Mouse (Mus musculus) midbrain, embryonic 14.5 days (tissue): ENCODE measurements around the gene Acot12. TPM values are rescaled to one million over a fixed set of nuclear protein-coding genes. Genes with fewer than 3 reads are reported as not detected.

Experiments
- ATAC-seq: fragments of 200-750 bp; cut with Nextera tagmentation; 2 replicates; pipeline ENCODE4 v1.8.0; 2017; ENCODE audit warnings: moderate number of reproducible peaks, moderate library complexity; ENCODE audit not compliant: low FRiP score, low TSS enrichment
- DNase-seq: peaks from one replicate; pipeline ENCODE4 v3.0.0-alpha.2; 2015
- H3K27ac ChIP-seq: fragments of 300-500 bp; sonication (generic); replicated peaks from 2 replicates; pipeline ENCODE4 v1.5.1; 2014; ENCODE audit warnings: mild to moderate bottlenecking, low read depth, low read length, moderate library complexity
- H3K27me3 ChIP-seq: fragments of 300-500 bp; sonication (generic); 2 replicates; pipeline ENCODE4 v1.6.1; 2014; ENCODE audit warnings: low read length, control low read depth, mixed read lengths; ENCODE audit not compliant: control insufficient read depth, insufficient read depth
- H3K36me3 ChIP-seq: fragments of 300-500 bp; sonication (generic); 2 replicates; pipeline ENCODE4 v1.6.1; 2014; ENCODE audit warnings: low read length, control low read depth; ENCODE audit not compliant: control insufficient read depth, insufficient read depth
- H3K4me1 ChIP-seq: fragments of 300-500 bp; sonication (generic); 2 replicates; pipeline ENCODE4 v1.6.1; 2014; ENCODE audit warnings: mild to moderate bottlenecking, antibody characterized with exemption, low read length, control low read depth; ENCODE audit not compliant: control insufficient read depth, insufficient read depth
- H3K4me2 ChIP-seq: fragments of 300-500 bp; sonication (generic); 2 replicates; pipeline ENCODE4 v1.6.1; 2014; ENCODE audit warnings: mild to moderate bottlenecking, low read length, moderate library complexity
- H3K4me3 ChIP-seq: fragments of 300-500 bp; sonication (generic); replicated peaks from 2 replicates; pipeline ENCODE4 v1.5.1; 2014; ENCODE audit warnings: low read depth, low read length
- H3K9ac ChIP-seq: fragments of 300-500 bp; sonication (generic); replicated peaks from 2 replicates; pipeline ENCODE4 v1.6.1; 2014; ENCODE audit warnings: mild to moderate bottlenecking, low read length, moderate library complexity
- H3K9me3 ChIP-seq: fragments of 300-500 bp; sonication (generic); 2 replicates; pipeline ENCODE4 v1.6.1; 2016; ENCODE audit warnings: low read length, control low read depth, mixed read lengths; ENCODE audit not compliant: control insufficient read depth
- WGBS: fragments of 180-500 bp; shearing (Covaris S2); extraction: QIAGEN DNeasy Blood & Tissue Kit; methylation state at CpG from one replicate; pipeline ENCODE4 v1.1.7; 2014; 5-methylcytosine and 5-hydroxymethylcytosine counted together
- polyA plus RNA-seq: library from polyadenylated mRNA; unstranded; fragments of >200 nt; fragmentation: Nextera tagmentation; extraction: Ambion mirVana; gene quantifications from 2 replicates; pipeline ENCODE4 v1.2.1, GENCODE M21; 2014

Acot12 gene
- polyA plus RNA-seq, result not detected in 2 replicates

DNA sequence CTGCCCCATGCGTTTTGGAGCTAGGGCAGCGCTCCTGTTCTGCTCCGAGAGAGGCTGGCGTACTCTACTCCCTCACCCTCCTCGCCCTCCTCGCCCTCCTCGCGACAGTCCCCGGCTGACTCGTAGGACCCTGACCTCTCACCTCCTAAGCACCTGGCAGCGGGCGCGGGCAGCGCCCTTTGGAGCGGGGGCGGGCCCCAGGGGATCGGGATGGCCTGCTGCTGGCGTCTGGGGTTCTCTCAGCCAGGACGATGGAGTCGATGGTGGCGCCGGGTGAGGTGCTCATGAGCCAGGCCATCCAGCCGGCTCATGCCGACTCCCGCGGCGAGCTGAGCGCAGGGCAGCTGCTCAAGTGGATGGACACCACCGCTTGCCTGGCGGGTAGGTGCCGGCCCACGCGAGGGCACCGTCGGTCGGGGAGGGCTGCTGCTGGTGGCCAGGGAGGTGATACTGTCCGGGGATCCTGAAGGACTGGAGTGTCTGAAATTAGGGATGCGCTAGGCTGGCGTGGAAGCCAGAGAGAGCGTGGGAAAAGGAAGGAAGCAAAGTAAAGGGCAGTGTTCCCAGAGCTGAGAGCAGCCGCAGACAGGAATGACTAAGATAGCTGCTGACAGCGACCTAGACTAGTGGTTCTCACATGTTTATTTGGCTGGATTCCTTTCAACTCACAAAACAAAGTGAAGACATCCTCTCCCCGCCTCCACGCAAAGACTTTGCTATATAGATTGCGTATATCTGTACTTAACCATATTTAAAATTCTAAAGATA is at the start of gene Acot12:
Gene Acot12, plus strand, starts transcription at position 233 of the 768 bp plus-strand sequence.
- DNase-seq (peak; percentile 63), ATAC-seq (peak; percentile 69)
- Histone ChIP-seq H3K27me3 (no peaks in the 10 kb centered on the region), H3K4me3 (peak within 1 kb of the TSS; percentile 44), H3K4me2 (peak within 1 kb of the TSS; percentile 80), H3K9me3 (no peaks in the 10 kb centered on the region), H3K36me3 (no peaks in the 10 kb centered on the region), H3K9ac (peak within 1 kb of the TSS; percentile 63), H3K27ac (no peak within 1 kb of the TSS), H3K4me1 (peaks cover 5% of the 10 kb centered on the region; the same call in 1 of the 2 replicates)
- WGBS, result 10% methylated on average over 45 of the region's 45 CpGs

- H3K9ac ChIP-seq, result no peak overlapping the region
- WGBS, result 73% methylated on average over 7 of the region's 7 CpGs
- H3K27ac ChIP-seq, result no peak overlapping the region
- H3K36me3 ChIP-seq, result peaks cover 32% of the 10 kb centered on the region
- ATAC-seq, result no peak
- no peak overlapping the region for H3K4me2 ChIP-seq
- no peak for DNase-seq
- no peak overlapping the region for H3K4me3 ChIP-seq
- H3K9me3 ChIP-seq, result no peaks in the 10 kb centered on the region
- H3K27me3 ChIP-seq, result no peaks in the 10 kb centered on the region
- H3K4me1 ChIP-seq, result no peaks in the 10 kb centered on the region
These were observed 47.7 kb upstream of the Acot12 start for GRCm38 (mm10) chr13:91693615-91694014.

- H3K4me3 ChIP-seq, result no peak overlapping the region
- DNase-seq, result no peak
- no peak overlapping the region for H3K4me2 ChIP-seq
- H3K27ac ChIP-seq, result no peak overlapping the region
- no peak for ATAC-seq
- 88% methylated on average over 2 of the region's 2 CpGs for WGBS
- H3K4me1 ChIP-seq, result no peaks in the 10 kb centered on the region
- no peaks in the 10 kb centered on the region for H3K9me3 ChIP-seq
- H3K36me3 ChIP-seq, result peaks cover 25% of the 10 kb centered on the region
- H3K27me3 ChIP-seq, result no peaks in the 10 kb centered on the region
- H3K9ac ChIP-seq, result no peak overlapping the region
These were observed 45.9 kb upstream of the Acot12 start for GRCm38 (mm10) chr13:91695406-91695805.

- Histone ChIP-seq H3K4me2 (no peak overlapping the region), H3K9me3 (no peaks in the 10 kb centered on the region), H3K9ac (no peak overlapping the region), H3K4me1 (no peaks in the 10 kb centered on the region), H3K27me3 (no peaks in the 10 kb centered on the region), H3K4me3 (no peak overlapping the region), H3K27ac (no peak overlapping the region), H3K36me3 (peaks cover 25% of the 10 kb centered on the region; the same call in 1 of the 2 replicates)
- no peak for ATAC-seq
- WGBS, result 95% methylated on average over 2 of the region's 2 CpGs
- no peak for DNase-seq
These were observed 45.1 kb upstream of the Acot12 start for GRCm38 (mm10) chr13:91696109-91696645.

DNA sequence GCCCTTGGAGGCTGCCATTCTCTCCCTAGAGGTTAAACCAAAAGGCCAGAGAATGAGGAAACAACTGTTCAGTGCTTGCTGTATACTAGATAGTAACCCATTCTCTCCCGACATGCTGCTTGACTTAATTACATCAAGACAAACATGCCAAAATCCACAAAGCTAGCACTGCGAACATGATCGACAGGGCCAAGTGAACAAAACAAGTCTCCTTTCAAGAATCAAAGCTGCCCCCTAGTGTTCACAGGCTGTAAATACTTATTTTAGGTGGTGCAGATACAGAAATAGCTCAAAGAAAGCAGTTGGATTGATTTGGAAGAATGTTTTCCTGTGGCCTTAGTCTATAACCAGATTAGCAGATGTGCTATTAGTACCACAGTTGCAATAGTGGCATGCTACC is 44.3 kb upstream of the Acot12 start:
- Histone ChIP-seq H3K4me3 (no peak overlapping the region), H3K4me2 (no peak overlapping the region), H3K36me3 (peaks cover 25% of the 10 kb centered on the region; the same call in 1 of the 2 replicates), H3K27me3 (no peaks in the 10 kb centered on the region), H3K9ac (no peak overlapping the region), H3K27ac (no peak overlapping the region), H3K4me1 (no peaks in the 10 kb centered on the region), H3K9me3 (no peaks in the 10 kb centered on the region)
- WGBS, result 37% methylated on average over 3 of the region's 3 CpGs
- peak; percentile 83 for DNase-seq
- ATAC-seq, result no peak

DNA sequence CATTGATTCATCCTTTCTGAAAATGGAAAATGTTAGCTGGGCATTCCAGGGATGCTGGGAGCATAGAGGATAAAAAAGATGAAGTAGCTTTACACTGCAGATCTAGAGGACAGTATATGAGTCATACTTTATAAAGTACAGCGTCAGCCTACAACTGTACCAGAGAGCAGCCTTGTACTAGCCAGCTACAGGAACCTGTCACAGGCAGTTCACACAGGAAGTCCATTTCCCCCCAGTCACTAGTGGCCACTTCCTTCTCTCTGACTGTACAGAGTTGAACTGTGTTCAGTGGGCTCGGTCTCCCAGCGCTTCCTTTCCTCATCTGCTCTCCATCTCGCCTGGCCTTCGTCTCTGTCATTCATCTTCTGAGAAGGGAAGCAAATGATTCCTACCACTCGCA is 39.0 kb upstream of the Acot12 start:
- no peak for DNase-seq

GRCm38 (mm10) chr13:91719487-91719886 is 21.8 kb upstream of the Acot12 start:
- ATAC-seq, result no peak
- H3K4me2 ChIP-seq, result no peak overlapping the region
- no peak overlapping the region for H3K9ac ChIP-seq
- no peak overlapping the region for H3K4me3 ChIP-seq
- H3K9me3 ChIP-seq, result no peaks in the 10 kb centered on the region
- no peaks in the 10 kb centered on the region for H3K4me1 ChIP-seq
- 95% methylated on average over 6 of the region's 6 CpGs for WGBS
- H3K27me3 ChIP-seq, result no peaks in the 10 kb centered on the region
- no peaks in the 10 kb centered on the region for H3K36me3 ChIP-seq
- DNase-seq, result no peak
- no peak overlapping the region for H3K27ac ChIP-seq

More for the DNA sequence above, 39.0 kb upstream of the Acot12 start:
- Histone ChIP-seq H3K36me3 (peaks cover 16% of the 10 kb centered on the region; the same call in 1 of the 2 replicates), H3K27me3 (no peaks in the 10 kb centered on the region), H3K4me2 (no peak overlapping the region), H3K9ac (no peak overlapping the region), H3K4me1 (no peaks in the 10 kb centered on the region), H3K9me3 (no peaks in the 10 kb centered on the region), H3K27ac (no peak overlapping the region), H3K4me3 (no peak overlapping the region)
- 93% methylated on average over 6 of the region's 6 CpGs for WGBS
- no peak for ATAC-seq

DNA sequence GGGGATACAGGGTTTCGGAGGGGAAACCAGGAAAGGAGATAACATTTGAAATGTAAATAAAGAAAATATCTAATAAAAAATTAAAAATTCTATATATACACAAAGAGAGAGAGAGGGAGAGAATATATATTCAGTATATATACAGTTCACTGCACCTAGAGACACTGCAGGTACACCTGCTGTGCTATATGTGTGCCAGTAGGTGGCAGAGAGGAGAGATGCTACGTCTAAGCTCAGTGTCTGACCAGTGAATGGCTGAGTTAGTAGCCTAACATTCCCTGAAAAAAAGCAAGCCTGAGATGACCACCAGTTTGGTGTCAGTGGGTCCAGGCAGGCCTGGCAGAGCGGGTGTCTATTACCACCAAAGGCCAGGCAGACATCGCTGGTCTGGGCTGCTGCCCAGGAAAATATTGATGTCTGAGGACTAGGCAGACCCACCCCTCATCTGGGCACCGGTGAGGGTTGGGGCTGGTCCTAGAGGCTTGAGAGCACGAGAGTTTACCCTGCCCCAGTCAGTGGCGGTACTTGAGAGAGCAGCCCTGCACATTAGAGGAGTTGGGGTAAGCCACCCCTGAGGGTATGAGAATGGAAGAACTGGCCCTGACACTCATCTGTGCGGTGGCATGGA is 18.1 kb upstream of the Acot12 start:
- Histone ChIP-seq H3K27ac (no peak overlapping the region), H3K36me3 (no peaks in the 10 kb centered on the region), H3K4me1 (no peaks in the 10 kb centered on the region), H3K4me2 (no peak overlapping the region), H3K27me3 (no peaks in the 10 kb centered on the region), H3K9me3 (no peaks in the 10 kb centered on the region), H3K9ac (no peak overlapping the region), H3K4me3 (no peak overlapping the region)
- WGBS, result 67% methylated on average over 8 of the region's 8 CpGs
- DNase-seq (peak; percentile 29), ATAC-seq (peak; percentile 71; the same call in 1 of the 2 replicates)
